Mouse (Mus musculus): ENCODE measurements around the gene Park7. TPM values are rescaled to one million over a fixed set of nuclear protein-coding genes. Genes with fewer than 3 reads are reported as not detected.

Park7 gene
- total RNA-seq, 2 experiments from 2014 or later: 339 to 449 TPM

DNA sequence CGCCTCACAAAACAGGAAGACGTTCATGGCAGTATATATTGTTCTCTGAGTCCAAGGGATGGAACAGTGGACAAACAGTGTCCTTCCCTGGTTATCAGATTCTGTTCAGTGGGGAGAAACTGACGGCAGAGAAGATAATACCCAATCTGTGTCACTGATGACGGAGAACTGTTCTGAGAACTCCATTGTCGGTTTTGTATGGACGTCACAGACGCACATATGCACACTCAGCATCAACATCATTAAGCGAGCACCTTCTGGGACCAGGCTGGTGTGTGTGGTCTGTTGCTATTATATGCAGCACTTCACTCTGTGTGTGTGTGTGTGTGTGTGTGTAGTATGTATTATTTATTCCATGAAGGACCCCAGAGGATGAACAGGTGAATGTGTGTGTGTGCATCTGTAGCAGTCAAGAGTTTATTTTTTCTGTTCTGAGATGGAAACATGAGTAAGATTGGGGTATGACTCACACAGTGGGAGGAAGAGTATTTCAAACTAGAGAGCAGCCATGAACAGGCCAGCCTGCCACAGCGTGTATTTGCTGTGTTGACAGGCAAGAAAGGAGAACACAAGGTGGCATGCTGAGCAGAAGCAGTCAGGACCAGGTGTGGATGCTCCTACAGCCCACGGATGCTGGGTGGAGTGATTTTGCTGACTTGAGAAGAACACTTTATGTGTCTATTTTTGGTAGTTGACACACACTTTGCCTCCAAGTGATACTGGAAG, 1.1 kb upstream of the Park7 start:
- no peak for ATAC-seq (replicated peaks; ENCODE audit: poor library complexity)

DNA sequence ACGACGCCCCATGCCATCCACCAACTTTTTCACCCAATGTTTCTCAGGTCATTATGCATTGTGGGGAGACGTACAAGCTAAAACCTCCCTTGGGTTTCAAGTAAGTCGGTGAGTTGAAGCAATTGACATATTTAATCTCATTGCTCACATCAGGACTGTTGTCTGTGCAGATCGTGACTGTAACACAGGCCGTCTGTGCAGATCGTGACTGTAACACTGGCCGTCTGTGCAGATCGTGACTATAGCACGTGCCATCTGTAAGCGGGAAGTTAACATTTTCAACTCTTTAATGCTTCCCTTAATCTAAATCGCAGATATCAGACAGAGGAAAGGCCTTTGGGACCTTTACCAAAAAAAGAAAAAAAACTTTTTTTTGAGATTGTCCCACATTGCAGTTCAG, 494 bp downstream of the Park7 start:
- no peak for ATAC-seq (replicated peaks; ENCODE audit: poor library complexity)

DNA sequence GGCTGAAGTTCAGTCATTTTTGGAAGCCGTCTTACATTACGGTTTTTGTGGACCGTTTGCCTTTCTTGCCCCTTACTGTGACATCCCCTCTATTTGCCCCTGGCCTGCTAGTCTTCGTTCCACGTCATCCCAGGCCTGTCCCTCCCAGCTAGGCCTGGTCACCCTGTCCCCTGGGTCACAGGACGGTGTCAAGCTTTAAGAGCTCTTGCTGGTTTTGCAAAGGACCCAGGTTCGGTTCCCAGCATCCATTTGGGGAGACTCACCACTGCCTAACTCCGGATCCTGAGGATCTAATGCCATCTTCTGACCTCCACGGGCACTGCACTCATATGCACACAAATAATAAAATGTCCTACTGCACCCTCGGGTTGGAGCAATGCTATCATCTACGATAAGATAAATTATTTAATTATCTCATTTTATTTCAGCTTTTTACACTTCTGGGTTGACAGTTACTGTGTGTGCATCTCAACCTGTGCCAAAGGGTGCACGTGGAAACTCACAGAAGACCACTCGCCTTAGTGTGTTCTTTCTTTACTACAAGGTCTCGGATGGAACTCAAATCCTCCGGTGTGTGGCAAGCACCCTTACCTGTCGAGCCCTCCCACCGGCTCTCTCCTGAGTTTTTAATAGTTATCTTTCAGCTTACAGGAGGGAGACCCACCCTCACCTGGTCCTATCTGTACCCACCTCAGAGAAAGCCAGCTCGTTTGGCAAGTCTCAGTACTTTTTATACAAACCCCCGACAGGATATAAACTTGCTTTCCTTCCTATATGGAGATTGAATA, 3.9 kb downstream of the Park7 start:
- no peak for ATAC-seq (replicated peaks; ENCODE audit: poor library complexity)

DNA sequence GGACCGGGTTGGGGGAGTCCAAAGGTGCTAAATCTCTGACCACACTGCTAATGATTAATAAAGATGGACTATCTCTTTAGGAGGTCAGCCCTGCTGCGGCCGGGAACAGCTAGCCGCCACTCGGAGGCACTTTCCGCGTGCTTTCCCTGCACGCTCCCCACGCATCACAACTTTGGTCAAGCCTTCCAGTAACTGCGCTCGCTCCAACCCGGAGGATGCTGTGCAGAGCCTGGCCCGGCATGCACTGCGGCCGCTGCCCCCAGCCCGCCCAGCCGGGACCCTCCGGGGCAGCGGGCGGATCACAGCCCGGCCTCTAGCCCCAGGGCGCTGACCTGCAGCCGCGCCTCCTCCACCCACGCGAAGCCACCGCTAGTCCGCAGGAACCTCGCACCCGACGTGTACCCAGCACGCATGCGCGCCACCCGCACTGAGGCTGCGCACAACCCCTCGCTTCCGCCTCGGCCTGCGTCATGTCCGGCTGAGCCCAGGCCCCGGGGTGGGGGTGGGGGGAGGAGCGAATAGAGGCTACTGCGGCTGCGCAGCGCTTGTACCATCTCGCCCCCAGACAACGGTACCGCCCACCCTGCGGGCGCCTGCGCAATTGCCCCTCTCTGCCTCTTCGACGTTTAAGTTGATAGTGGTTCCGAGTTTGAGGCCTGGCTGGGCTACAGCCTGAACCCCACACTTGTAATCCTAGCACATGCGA, 4.6 kb downstream of the Park7 start:
- peak; percentile 62 for ATAC-seq (replicated peaks; ENCODE audit: poor library complexity)

DNA sequence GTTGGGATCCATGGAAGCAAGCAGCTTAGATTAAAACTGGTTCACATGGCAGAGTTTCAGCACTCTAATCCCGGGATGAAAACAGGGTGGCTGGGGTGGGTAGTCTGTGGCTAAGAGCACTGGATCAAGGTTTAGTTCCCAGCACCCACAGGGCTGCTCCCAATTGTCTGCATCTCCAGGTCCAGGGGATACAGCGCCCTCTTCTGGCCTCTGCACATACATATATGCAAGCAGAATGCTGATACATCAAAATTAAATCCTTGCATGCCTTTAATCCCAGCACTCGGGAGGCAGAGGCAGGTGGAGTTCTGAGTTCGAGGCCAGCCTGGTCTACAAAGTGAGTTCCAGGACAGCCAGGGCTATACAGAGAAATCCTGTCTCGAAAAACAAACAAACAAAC, 5.7 kb downstream of the Park7 start:
- 0 out of 2 replicates have a peak, but pooled peaks have one; percentile 18 for ATAC-seq (replicated peaks; ENCODE audit: poor library complexity)

DNA sequence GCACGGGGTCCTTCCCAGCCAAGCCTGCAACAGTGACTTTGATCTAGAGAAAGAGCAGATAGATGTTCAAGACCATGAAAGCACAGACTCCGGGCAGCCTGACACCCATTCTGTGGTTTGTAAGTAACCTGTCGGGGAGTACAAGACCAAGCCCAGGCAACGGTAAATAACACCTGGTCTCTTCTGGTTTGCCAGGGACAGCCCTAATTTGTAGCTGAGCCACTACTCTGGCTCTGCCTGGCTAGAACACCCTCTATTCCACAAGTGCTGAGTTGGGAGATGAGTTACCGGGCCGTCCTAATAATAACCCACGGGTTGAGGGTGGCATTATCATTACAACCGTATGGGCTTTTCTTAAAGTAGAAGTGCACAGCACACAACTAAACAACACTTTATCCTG, 7.1 kb downstream of the Park7 start:
- ATAC-seq (replicated peaks; ENCODE audit: poor library complexity): no peak

DNA sequence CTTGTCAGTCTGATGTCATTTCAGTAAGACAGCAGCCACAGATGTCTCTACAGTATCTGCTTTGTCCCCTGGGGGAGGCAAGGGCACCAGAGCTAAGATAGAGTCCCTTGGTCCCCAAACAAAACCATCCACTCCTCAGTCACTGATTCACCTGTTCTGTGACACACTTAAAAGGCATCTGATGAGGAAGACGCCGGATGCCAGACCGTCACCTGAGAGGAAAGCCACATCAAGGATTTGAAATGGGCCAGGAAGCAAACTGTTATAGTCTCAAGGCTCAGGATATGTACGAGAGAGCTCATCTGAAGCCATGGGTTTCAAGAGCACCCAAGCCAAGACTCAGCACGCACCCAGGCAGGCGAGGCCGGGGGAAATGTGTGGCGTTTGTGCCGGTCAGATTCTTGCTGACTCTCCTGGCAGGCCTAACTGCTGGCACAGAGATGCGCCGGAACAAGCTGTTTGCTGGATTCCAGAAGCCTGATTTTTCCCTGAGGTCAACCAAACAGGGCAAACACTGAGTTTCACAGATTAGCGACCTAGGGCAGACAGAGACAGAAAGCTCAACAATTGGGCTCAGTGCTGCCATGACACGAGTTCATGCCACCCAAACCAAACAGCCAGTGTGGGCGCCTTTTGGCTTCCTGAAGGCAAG, 11.0 kb downstream of the Park7 start:
- ATAC-seq (replicated peaks; ENCODE audit: poor library complexity): no peak

DNA sequence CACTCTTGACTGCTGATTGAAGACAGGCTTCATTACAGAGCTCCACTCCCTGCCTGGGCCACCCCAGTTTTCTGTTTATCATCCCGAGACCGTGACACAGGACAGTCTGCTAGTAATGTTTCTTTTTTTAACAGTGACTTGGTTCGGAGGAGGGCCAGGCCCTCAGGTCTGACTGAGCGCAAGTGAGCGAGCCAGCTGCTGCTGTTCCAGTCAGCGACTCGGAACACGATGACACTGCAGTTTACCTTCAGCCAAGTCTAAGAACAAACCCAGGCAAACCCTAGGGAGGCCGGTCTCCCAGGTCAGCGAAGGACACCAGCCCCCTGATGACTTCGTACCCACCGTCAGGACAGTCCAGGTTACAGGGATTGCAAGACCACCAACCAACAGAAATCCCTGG, 12.2 kb downstream of the Park7 start:
- ATAC-seq (replicated peaks; ENCODE audit: poor library complexity): no peak

DNA sequence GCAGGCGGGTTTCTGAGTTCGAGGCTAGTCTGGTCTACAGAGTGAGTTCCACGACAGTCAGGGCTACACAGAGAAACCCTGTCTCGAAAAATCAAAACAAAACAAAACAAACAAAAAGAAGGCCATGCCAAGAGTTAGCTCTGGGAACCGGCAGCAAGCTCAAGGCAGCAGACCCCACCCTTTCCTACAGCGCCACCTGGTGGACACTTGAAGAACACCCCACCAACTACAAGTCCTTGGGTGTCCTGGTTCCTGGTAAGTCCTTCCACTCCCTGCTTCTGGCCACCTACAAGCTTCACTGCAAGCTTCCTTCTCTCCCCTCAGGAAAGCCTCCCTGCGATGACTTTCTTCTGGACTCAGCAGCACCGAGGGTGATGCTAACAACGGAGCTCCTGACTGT, 12.6 kb downstream of the Park7 start:
- ATAC-seq (replicated peaks; ENCODE audit: poor library complexity): peak; percentile 84

DNA sequence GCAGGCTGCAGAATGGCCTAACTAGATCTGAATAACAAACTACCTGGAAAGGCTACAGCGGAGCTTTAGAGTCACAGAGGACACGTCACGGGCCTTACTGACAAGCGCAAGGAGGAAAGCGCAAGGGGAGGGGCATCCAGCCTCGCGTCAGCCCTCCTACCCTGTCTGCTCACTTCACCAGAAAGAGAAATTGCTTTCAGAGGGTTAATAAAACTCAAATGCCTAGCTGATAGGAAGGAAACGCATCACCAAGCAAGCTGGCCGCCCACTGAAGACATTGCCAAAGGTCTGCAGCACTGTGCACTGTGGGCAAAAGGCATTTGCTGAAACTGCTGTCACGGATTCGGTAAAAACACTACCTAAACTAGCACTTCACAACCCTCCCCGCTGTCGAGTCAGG, 13.8 kb downstream of the Park7 start:
- no peak for ATAC-seq (replicated peaks; ENCODE audit: poor library complexity)

DNA sequence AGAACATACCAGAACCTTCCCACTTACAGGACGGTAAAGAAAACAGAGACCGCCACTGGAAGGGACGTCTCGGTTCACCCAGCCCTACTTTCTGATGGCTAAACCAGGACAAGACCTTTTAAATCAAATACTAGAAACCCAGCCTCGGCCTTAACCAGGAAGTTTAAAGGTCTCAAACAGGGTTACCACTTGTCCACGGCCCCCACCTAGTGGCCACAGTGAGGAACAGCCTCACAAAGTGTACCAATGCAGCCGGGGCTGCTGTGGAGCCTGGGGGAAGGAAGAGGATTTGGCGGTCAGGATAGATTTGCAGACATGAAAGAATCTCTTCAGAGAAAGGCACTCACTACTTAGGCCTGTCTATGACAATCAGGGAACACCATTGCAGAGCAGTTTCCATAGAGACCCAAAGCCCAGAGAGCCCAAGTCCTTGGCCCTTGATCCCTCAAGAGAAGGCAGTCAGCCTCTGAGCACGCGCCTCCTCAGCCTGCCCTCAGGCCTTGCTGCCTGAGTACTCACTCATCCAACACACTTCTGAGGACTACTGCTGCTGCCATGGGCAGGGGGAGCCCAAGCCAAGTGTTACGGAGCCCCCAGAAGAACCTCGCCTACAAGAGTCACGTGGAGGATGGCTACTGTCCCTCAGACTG, 15.4 kb downstream of the Park7 start:
- peak; percentile 85 for ATAC-seq (replicated peaks; ENCODE audit: poor library complexity)

DNA sequence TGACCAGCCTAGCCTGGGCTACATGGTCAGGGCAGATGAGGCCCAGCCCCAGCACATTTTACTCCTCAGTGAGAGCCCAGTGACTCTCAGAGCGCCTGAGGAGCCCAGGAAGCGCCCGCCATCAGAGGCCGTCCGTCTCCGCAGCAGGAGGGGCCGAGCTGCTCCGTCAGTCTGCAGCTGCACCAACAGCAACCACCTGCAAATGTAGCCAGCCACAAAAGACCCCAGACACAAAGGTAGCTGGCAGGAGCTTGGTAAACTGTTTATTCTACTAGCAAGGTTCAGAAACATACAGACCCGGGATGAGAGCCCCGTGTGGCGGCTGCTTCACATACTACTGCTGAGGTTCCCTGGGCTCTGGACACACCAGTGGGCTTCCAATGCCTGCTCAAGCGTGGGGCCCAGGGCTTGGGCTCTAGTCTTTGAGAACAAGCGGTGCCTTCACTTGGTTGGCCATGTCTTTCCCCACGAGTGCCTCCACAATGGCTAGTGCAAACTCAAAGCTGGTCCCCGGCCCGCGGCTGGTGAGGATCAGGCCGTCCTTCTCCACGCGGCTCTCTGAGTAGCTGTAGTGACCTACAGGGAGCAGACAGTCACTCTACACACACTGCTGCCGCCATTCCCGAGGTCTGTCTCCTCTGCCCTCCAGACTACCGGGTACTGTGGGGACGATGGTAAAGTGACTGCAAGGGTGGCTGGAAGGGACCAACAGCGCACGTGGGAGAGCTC, 17.2 kb downstream of the Park7 start:
- ATAC-seq (replicated peaks; ENCODE audit: poor library complexity): no peak

DNA sequence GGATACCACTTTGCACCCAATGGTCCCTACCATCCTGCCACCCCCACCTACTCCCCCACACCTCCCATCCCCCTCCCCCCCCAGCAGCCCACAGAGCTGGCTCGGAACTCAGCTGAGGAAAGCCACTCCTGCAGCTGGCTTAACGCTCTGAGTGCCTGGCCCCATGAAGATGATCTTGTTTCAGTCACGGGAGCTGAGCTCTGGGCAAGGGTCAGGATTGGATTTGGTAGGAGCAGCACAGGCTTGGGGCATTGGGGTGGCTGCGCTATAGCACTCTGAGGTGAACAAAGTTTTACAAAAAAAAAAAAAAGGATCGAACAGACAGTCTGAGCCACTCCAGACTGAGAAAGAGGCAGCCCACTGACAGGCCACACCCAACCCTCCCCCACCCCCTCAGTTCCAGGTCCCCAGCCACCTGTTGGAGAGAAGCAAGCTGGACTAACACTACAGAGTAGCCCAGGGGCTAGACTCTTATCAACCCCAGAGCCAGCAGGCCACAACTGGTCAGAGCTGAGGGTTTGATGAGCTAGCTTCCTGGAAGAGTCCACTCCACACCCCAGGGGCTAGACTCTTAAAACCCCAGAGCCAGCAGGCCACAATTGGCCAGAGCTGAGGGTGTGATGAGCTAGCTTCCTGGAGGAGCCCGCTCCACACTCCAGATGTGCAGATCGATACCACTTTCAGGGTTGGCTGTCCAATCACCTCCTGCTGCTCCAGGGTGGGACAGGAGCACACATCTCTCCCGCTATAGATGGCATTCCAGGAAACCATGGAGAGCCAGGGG, 19.3 kb downstream of the Park7 start:
- ATAC-seq (replicated peaks; ENCODE audit: poor library complexity): no peak

DNA sequence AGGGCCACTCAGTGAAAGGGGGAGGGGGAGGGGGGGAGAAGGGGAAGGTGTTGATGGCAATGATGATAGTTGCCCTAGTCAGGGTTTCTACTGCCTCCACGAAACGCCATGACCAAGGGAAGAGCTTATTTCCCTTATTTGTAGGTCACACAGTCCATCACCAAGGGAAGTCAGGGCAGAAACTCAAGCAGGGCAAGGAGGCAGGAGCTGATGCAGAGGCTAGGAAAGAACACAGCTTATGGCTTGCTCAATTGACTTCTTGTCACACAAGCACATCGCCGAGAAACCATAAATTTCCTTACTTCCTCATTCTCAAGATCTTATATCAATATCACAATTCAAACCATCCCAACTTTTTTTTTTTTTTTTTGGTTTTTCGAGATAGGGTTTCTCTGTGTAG, 22.9 kb downstream of the Park7 start:
- ATAC-seq (replicated peaks; ENCODE audit: poor library complexity): peak; percentile 77

DNA sequence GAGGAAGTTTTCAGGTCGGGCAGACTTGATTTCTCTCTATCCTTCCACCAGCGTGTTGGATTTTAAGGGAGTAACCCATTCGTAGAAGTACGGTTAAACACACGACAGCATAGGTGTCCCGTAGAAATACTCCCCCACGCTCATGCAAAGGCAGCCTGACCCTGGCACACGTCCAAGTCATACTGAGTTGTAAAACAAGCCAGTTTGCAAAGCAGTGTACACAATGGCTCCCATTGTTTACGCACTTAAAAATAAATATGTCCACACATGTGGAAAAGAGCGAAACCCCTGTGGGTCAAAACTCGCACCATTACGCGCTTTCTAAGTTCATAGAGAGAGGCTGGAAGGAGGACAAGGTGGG, 24.3 kb downstream of the Park7 start:
- no peak for ATAC-seq (replicated peaks; ENCODE audit: poor library complexity)

DNA sequence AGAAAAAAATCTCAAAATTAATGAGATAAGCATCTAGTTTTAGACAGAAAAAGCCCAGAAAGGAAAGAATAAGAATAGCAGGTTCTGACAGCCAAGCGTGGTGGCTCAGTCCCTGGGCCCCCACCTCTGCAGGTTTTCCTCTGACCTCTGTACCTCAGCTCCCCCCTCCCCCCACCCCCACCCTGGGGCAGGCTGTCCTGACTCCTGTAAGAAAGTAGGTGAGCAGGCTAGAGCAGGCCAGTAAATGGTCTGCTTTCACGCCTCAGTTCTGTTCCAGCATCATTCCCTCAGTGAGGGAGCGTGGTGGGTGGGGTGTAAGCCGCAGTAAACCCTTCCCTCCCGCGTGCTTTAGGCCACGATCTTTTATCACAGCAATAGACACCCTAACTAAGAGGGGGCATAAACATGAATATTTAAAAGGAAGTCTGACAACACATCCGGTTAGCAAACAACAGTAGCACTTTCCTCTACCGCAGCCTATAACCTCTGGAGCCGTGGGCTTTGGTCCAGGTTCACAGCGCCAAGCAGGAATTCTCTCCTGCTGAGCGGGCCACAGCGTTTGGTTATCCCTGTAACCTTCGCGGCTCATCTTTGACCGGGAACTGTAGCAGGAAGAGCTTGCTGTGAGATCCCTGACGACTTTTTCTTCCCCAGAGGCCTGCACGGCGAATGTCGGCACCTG, 24.8 kb downstream of the Park7 start:
- no peak for ATAC-seq (replicated peaks; ENCODE audit: poor library complexity)

DNA sequence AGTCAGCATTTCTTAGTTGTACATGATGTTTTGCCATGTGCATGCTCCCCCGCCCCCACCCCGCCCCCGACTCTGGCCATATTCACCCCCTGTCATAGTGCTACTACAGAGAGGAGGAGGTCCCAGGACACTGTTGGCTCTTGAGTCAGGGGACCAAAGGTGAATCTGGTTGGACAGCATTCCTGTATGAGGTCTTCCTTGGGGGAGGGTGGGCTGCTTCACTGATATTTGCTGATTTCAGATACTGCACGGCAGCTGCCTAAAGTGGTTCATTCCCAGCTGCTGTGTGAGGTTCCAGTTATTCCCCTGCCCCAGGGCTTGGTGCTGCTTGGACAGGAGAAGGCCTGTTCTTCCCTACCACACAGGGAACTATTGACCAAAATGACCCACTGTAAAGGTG, 25.7 kb downstream of the Park7 start:
- no peak for ATAC-seq (replicated peaks; ENCODE audit: poor library complexity)

DNA sequence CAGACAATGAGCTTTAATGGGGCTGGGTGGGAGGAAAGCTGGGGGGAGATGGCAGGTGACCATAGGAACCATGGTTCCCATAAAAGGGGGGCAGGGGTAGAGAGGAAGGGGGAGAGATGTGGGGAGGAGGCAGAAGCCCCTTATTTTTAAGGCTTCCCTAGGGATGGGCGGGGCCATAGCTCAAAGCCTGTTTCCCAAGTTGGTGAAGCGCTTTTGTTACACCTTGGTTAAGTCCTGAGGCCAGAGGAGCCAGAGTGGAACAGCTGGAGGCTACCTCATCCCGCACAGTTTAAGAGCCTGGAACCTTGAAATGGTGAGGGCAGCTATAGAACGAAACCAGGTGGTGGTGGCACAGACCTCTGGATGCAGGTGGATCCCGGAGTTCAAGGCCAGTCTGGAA, 26.3 kb downstream of the Park7 start:
- no peak for ATAC-seq (replicated peaks; ENCODE audit: poor library complexity)

DNA sequence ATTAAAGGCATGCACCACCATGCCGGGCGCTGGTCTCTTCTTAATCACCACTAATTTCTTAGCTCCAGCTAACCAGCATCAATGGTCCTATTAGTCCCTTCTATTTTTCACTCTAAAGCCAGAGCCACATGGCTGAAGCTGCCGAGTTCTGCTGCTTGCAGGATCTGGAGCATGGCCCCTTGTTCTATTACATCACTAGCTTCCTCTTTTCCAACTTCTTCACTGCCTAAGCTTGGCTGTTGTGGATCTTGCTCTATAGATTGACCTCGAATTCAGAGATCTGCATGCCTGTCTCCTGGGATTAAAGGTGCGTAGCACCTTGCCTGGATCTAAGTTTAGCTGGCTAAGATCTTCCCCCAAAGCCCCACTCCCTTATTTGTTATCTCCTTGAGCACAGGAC, 31.6 kb downstream of the Park7 start:
- ATAC-seq (replicated peaks; ENCODE audit: poor library complexity): 0 out of 2 replicates have a peak, but pooled peaks have one; percentile 44
